Mouse (Mus musculus) ES-Bruce4 (cell line): ENCODE data around the gene Grb2. TPM values are rescaled to one million over a fixed set of nuclear protein-coding genes. Genes with fewer than 3 reads are reported as not detected.
A peak's percentile ranks its signal among the peaks of the same experiment; 100 is the strongest.

Experiments
- H3K27ac ChIP-seq: 2 replicates; pipeline ENCODE4 v1.5.1; 2012; ENCODE audit warnings: low read length, inconsistent platforms; ENCODE audit not compliant: insufficient read depth
- H3K27me3 ChIP-seq: 2 replicates; pipeline ENCODE4 v1.6.1; 2012; ENCODE audit warnings: mild to moderate bottlenecking, low read length, inconsistent platforms; ENCODE audit not compliant: control insufficient read depth, poor library complexity, insufficient read depth, severe bottlenecking
- H3K36me3 ChIP-seq: 2 replicates; pipeline ENCODE4 v1.6.1; 2012; ENCODE audit warnings: inconsistent platforms, mild to moderate bottlenecking, low read length, moderate library complexity; ENCODE audit not compliant: control insufficient read depth, poor library complexity, insufficient read depth, severe bottlenecking
- H3K4me1 ChIP-seq: one replicate; pipeline ENCODE4 v1.8.1; 2011; ENCODE audit warnings: low read length; ENCODE audit not compliant: control insufficient read depth, insufficient read depth
- H3K4me3 ChIP-seq: 2 replicates; pipeline ENCODE4 v1.5.1; 2011; ENCODE audit warnings: low read depth, mild to moderate bottlenecking, low read length
- H3K9ac ChIP-seq: 2 replicates; pipeline ENCODE4 v1.6.1; 2012; ENCODE audit warnings: low read depth, mild to moderate bottlenecking, inconsistent platforms; ENCODE audit not compliant: poor library complexity, severe bottlenecking
- H3K9me3 ChIP-seq: replicated peaks from 2 replicates; pipeline ENCODE4 v1.6.1; 2012; ENCODE audit warnings: mild to moderate bottlenecking, low read length, inconsistent platforms; ENCODE audit not compliant: control insufficient read depth, poor library complexity, insufficient read depth, severe bottlenecking
- CTCF ChIP-seq: IDR thresholded peaks from one replicate; pipeline ENCODE4 v1.8.1; 2011; ENCODE audit warnings: low read depth, low read length
- EP300 ChIP-seq: IDR thresholded peaks from 2 replicates; pipeline ENCODE4 v1.6.1; 2011; ENCODE audit warnings: low read depth, low read length; ENCODE audit not compliant: insufficient read depth
- POLR2A ChIP-seq: IDR thresholded peaks from one replicate; pipeline ENCODE4 v1.8.1; 2011; ENCODE audit warnings: low read length; ENCODE audit not compliant: insufficient read depth
- polyA plus RNA-seq: library from polyadenylated mRNA; stranded (reverse); fragments of >200 nt; gene quantifications from 2 replicates; pipeline ENCODE4 v1.2.4, GENCODE M21; 2011; ENCODE audit warnings: low read depth; ENCODE audit not compliant: missing spikeins, insufficient read depth, insufficient read length

Grb2 gene
- polyA plus RNA-seq, 1 experiment = 75.0 TPM

- H3K4me1 ChIP-seq = peaks cover 4% of the 10 kb centered on the region
- H3K9me3 ChIP-seq = no peaks in the 10 kb centered on the region
- H3K4me3 ChIP-seq = no peak overlapping the region
- no peak for TF ChIP-seq CTCF
- peak; percentile 72; the same call in 1 of the 2 replicates for TF ChIP-seq EP300
- no peak for TF ChIP-seq POLR2A
- H3K27me3 ChIP-seq = no peaks in the 10 kb centered on the region
- H3K9ac ChIP-seq = no peak overlapping the region
- no peaks in the 10 kb centered on the region for H3K36me3 ChIP-seq
- peak overlapping the region; percentile 24 for H3K27ac ChIP-seq
Observed at GRCm38 (mm10) chr11:115689137-115689915, 19.1 kb downstream of the Grb2 start.

GRCm38 (mm10) chr11:115686369-115686768 lies 22.0 kb downstream of the Grb2 start:
- TF ChIP-seq POLR2A (no peak), CTCF (no peak), EP300 (no peak)
- Histone ChIP-seq H3K9me3 (no peaks in the 10 kb centered on the region), H3K27ac (no peak overlapping the region), H3K9ac (no peak overlapping the region), H3K4me3 (no peak overlapping the region), H3K4me1 (peaks cover 4% of the 10 kb centered on the region), H3K27me3 (no peaks in the 10 kb centered on the region), H3K36me3 (0 out of 2 replicates have a peak, but pooled peaks cover 2% of the 10 kb centered on the region)

- no peak overlapping the region for H3K27ac ChIP-seq
- no peak for TF ChIP-seq POLR2A
- no peaks in the 10 kb centered on the region for H3K27me3 ChIP-seq
Observed at GRCm38 (mm10) chr11:115685954-115686353, 22.4 kb downstream of the Grb2 start.

GRCm38 (mm10) chr11:115684877-115685276 lies 23.5 kb downstream of the Grb2 start:
- no peak for TF ChIP-seq POLR2A
- no peak for TF ChIP-seq CTCF
- no peak for TF ChIP-seq EP300

More at GRCm38 (mm10) chr11:115685954-115686353, 22.4 kb downstream of the Grb2 start:
- Histone ChIP-seq H3K4me3 (no peak overlapping the region), H3K36me3 (0 out of 2 replicates have a peak, but pooled peaks cover 2% of the 10 kb centered on the region), H3K9ac (no peak overlapping the region), H3K9me3 (no peaks in the 10 kb centered on the region), H3K4me1 (peaks cover 4% of the 10 kb centered on the region)

GRCm38 (mm10) chr11:115683326-115683725 lies 25.1 kb downstream of the Grb2 start:
- Histone ChIP-seq H3K36me3 (peaks cover 6% of the 10 kb centered on the region; the same call in 1 of the 2 replicates), H3K9ac (no peak overlapping the region), H3K27me3 (no peaks in the 10 kb centered on the region), H3K27ac (no peak overlapping the region), H3K4me3 (no peak overlapping the region), H3K9me3 (no peaks in the 10 kb centered on the region), H3K4me1 (no peaks in the 10 kb centered on the region)
- no peak for TF ChIP-seq CTCF
- no peak for TF ChIP-seq EP300
- no peak for TF ChIP-seq POLR2A

More at GRCm38 (mm10) chr11:115684877-115685276, 23.5 kb downstream of the Grb2 start:
- Histone ChIP-seq H3K9me3 (no peaks in the 10 kb centered on the region), H3K27ac (no peak overlapping the region), H3K4me3 (no peak overlapping the region), H3K9ac (no peak overlapping the region), H3K27me3 (no peaks in the 10 kb centered on the region), H3K4me1 (no peaks in the 10 kb centered on the region), H3K36me3 (0 out of 2 replicates have a peak, but pooled peaks cover 2% of the 10 kb centered on the region)

- no peak overlapping the region for H3K9ac ChIP-seq
- no peaks in the 10 kb centered on the region for H3K27me3 ChIP-seq
- H3K36me3 ChIP-seq = peaks cover 9% of the 10 kb centered on the region
- no peaks in the 10 kb centered on the region for H3K4me1 ChIP-seq
- TF ChIP-seq EP300 (no peak), POLR2A (no peak), CTCF (no peak)
- no peaks in the 10 kb centered on the region for H3K9me3 ChIP-seq
- no peak overlapping the region for H3K27ac ChIP-seq
- H3K4me3 ChIP-seq = no peak overlapping the region
Observed at GRCm38 (mm10) chr11:115682411-115682810, 26.0 kb downstream of the Grb2 start.
